Mouse (Mus musculus) heart, postnatal 0 days (tissue): ENCODE measurements at regions not wholly inside any gene's neighbourhood (a gene's known extent, or its start where the extent isn't known, plus 50 kb on each side); places are given as distances from the start of the nearest gene placed in this dataset.

Source experiments
- ATAC-seq: fragments of 200-750 bp; cut with Nextera tagmentation; 2 replicates; pipeline ENCODE4 v1.8.0; 2017; ENCODE audit warnings: low read depth, moderate number of reproducible peaks, moderate library complexity; ENCODE audit not compliant: insufficient read depth
- DNase-seq: peaks from one replicate; pipeline ENCODE4 v3.0.0-alpha.2; 2016; ENCODE audit warnings: low spot score
- H3K27ac ChIP-seq: fragments of 300-500 bp; sonication (generic); 2 replicates; pipeline ENCODE4 v1.5.1; 2014; ENCODE audit warnings: low read depth, mild to moderate bottlenecking
- H3K27me3 ChIP-seq: fragments of 300-500 bp; sonication (generic); 2 replicates; pipeline ENCODE4 v1.6.1; 2014; ENCODE audit warnings: low read length, mixed read lengths; ENCODE audit not compliant: control insufficient read depth, insufficient read depth
- H3K36me3 ChIP-seq: fragments of 300-500 bp; sonication (generic); replicated peaks from 2 replicates; pipeline ENCODE4 v1.6.1; 2014; ENCODE audit warnings: low read length, mixed read lengths; ENCODE audit not compliant: control insufficient read depth, insufficient read depth
- H3K4me1 ChIP-seq: fragments of 300-500 bp; sonication (generic); 2 replicates; pipeline ENCODE4 v1.6.1; 2014; ENCODE audit warnings: antibody characterized with exemption; ENCODE audit not compliant: control insufficient read depth, insufficient read depth
- H3K4me2 ChIP-seq: fragments of 300-500 bp; sonication (generic); 2 replicates; pipeline ENCODE4 v1.6.1; 2014; ENCODE audit warnings: low read depth, mild to moderate bottlenecking, low read length, moderate library complexity
- H3K4me3 ChIP-seq: fragments of 300-500 bp; sonication (generic); 2 replicates; pipeline ENCODE4 v1.5.1; 2014; ENCODE audit warnings: low read depth, low read length
- H3K9ac ChIP-seq: fragments of 300-500 bp; sonication (generic); replicated peaks from 2 replicates; pipeline ENCODE4 v1.6.1; 2014; ENCODE audit warnings: low read depth, low read length, mixed read lengths
- H3K9me3 ChIP-seq: fragments of 300-500 bp; sonication (generic); replicated peaks from 2 replicates; pipeline ENCODE4 v1.6.1; 2016; ENCODE audit warnings: low read length; ENCODE audit not compliant: control insufficient read depth
- CTCF ChIP-seq: IDR thresholded peaks from 2 replicates; pipeline ENCODE4 v1.5.1; 2016; ENCODE audit warnings: antibody characterized with exemption, control low read depth, low read depth
- EP300 ChIP-seq: IDR thresholded peaks from 2 replicates; pipeline ENCODE4 v1.6.1; 2016; ENCODE audit warnings: antibody characterized with exemption, low read depth
- WGBS: fragments of 180-500 bp; shearing (Covaris S2); extraction: QIAGEN DNeasy Blood & Tissue Kit; methylation state at CpG from one replicate; pipeline ENCODE4 v1.1.7; 2014; 5-methylcytosine and 5-hydroxymethylcytosine counted together

- H3K9ac ChIP-seq: no peak overlapping the region
- H3K27me3 ChIP-seq: no peaks in the 10 kb centered on the region
- no peak for ATAC-seq
- TF ChIP-seq EP300 (no peak), CTCF (no peak)
- no peaks in the 10 kb centered on the region for H3K36me3 ChIP-seq
- no peak overlapping the region for H3K27ac ChIP-seq
- no peak overlapping the region for H3K4me3 ChIP-seq
- H3K4me1 ChIP-seq: peaks cover 10% of the 10 kb centered on the region; the same call in 1 of the 2 replicates
- no peak overlapping the region for H3K4me2 ChIP-seq
- DNase-seq: no peak
- no peaks in the 10 kb centered on the region for H3K9me3 ChIP-seq
Observed at GRCm38 (mm10) chr5:42969209-42969608, 263.8 kb upstream of the Cpeb2 start.

- no peak overlapping the region for H3K4me2 ChIP-seq
- WGBS: 7% methylated on average over 3 of the region's 3 CpGs
- H3K9ac ChIP-seq: no peak overlapping the region
- no peak overlapping the region for H3K4me3 ChIP-seq
- TF ChIP-seq CTCF (no peak), EP300 (no peak)
- no peaks in the 10 kb centered on the region for H3K36me3 ChIP-seq
- ATAC-seq (no peak; the same call in 1 of the 2 replicates), DNase-seq (peak; percentile 35)
- no peaks in the 10 kb centered on the region for H3K9me3 ChIP-seq
- peaks cover 10% of the 10 kb centered on the region; the same call in 1 of the 2 replicates for H3K4me1 ChIP-seq
- no peak overlapping the region for H3K27ac ChIP-seq
- H3K27me3 ChIP-seq: no peaks in the 10 kb centered on the region
Observed at GRCm38 (mm10) chr5:42969621-42970020, 263.3 kb upstream of the Cpeb2 start.

DNA sequence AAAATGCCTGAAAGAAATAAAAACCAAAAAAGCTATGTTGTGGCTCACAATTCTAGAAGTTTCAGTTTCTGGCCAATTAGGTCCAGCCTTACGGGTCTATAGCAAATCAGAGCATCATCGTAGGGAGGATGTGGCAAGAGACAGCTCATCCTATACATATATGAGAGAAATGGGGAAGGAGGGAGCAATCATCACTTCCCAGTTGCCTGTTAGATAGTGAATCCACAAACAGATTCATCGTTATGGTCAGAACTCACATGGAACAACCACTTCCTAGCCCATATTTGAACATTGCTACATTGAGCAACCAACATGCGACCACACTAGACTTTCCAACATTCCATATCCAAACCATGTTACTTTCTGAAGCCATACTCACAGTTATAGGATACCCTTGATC, 255.9 kb upstream of the Cpeb2 start:
- ATAC-seq (no peak), DNase-seq (no peak)
- no peak for TF ChIP-seq EP300
- TF ChIP-seq CTCF: no peak
- Histone ChIP-seq H3K4me1 (no peaks in the 10 kb centered on the region), H3K4me2 (no peak overlapping the region), H3K36me3 (no peaks in the 10 kb centered on the region), H3K4me3 (no peak overlapping the region), H3K27me3 (no peaks in the 10 kb centered on the region), H3K9me3 (no peaks in the 10 kb centered on the region), H3K9ac (no peak overlapping the region), H3K27ac (no peak overlapping the region)
- WGBS: 87% methylated on average over 4 of the region's 4 CpGs

GRCm38 (mm10) chr5:42980946-42981650, 251.9 kb upstream of the Cpeb2 start:
- WGBS: 82% methylated on average over 2 of the region's 2 CpGs
- Histone ChIP-seq H3K36me3 (no peaks in the 10 kb centered on the region), H3K4me1 (no peaks in the 10 kb centered on the region), H3K4me2 (no peak overlapping the region), H3K27me3 (no peaks in the 10 kb centered on the region), H3K9me3 (no peaks in the 10 kb centered on the region), H3K4me3 (no peak overlapping the region), H3K27ac (no peak overlapping the region), H3K9ac (no peak overlapping the region)
- DNase-seq: no peak
- TF ChIP-seq EP300: no peak
- no peak for TF ChIP-seq CTCF
- no peak for ATAC-seq

- H3K9ac ChIP-seq: no peak overlapping the region
- H3K4me2 ChIP-seq: no peak overlapping the region
- TF ChIP-seq EP300 (no peak), CTCF (no peak)
- no peak overlapping the region for H3K27ac ChIP-seq
- H3K9me3 ChIP-seq: no peaks in the 10 kb centered on the region
- H3K4me1 ChIP-seq: no peaks in the 10 kb centered on the region
- ATAC-seq: no peak
- WGBS: 63% methylated on average over 4 of the region's 4 CpGs
- no peak for DNase-seq
- no peak overlapping the region for H3K4me3 ChIP-seq
- H3K27me3 ChIP-seq: no peaks in the 10 kb centered on the region
- H3K36me3 ChIP-seq: no peaks in the 10 kb centered on the region
Observed at GRCm38 (mm10) chr5:42986203-42986602, 246.8 kb upstream of the Cpeb2 start.
